Mouse (Mus musculus) adrenal gland, postnatal 14 days (tissue): ENCODE data around the gene Myo1d. TPM values are rescaled to one million over a fixed set of nuclear protein-coding genes. Genes with fewer than 3 reads are reported as not detected.

Experiments
- DNase-seq: peaks from one replicate; pipeline ENCODE4 v3.0.0; 2021; ENCODE audit warnings: mixed read lengths
- total RNA-seq: library from RNA; stranded (reverse); gene quantifications from 2 replicates; pipeline ENCODE4 v1.2.3, GENCODE M21; 2021

Gene Myo1d
- total RNA-seq, 1 experiment from 2014 or later: 47.1 TPM

DNA sequence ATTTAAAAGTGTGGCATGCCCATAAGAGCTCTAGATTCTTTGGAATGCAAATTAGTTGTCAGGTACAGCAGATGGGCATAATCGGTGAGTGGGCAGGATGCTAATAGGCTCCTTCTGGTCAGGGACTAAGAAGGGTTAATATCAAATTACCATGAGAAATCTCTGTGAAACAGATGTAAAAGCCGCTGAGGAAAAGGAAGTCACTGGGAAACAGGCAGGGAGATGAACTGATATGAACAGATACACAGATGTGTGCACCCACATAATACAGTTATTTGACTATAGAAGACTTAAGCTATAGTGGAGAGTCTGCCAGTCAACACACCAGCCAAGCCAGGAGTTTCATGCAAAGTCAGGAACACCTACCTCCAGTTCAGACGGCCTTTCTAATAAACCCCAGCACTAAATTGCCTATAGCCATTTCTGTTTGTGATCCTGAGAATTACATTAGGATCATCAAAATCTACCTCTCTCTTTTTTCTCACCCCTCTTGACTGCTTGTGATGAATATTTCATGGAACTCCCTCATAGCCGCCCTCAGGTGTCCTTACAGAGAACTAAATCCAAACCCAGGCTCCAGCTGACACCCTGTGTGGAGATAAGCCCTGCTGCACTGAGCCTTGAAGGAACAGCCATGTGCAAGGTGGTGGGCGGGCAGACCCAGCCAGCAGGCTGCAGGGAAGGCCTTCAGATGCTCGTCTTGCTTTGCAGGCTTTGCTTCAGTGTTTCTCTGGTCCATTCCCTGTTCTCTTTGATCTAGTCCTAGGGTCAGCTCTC lies 164.7 kb downstream of the Myo1d start:
- no peak for DNase-seq

DNA sequence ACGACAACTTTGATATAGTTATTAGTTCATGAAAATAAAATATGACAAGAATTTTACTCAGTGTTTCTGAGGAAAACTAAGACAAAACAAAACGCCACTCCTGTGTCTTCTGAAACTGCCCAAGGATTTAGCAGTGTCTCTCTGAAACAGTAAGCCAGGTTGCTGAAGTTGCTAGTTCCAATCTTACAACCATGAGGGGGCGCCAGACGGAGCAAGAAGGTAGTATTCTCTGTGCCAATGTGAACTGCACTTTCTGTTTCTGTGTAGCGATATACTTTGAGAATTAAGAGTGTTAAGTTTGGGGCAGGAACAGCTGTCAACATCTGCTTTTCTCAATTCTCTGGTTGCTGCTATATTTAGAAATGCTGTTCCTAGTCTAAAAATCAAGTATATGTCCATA lies 165.4 kb downstream of the Myo1d start:
- peak; percentile 45 for DNase-seq

DNA sequence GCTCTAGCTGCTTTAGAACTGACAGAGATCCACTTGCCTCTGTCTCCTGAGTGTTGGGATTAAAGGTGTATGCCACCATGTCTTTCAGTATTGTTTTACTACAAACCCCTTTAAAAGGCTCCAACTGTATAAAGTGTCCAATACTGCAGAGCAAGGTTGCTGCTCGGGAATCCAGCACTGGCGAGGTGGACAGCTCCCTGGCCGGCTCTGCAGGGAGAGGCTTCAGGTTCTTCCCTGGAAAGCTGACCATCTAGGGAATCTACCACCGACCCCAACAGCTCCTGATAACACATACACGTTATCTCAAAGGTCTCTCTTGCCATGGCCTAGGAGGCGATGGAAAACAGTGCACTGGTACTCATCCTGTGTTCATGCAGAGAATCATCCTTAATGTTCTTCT lies 166.3 kb downstream of the Myo1d start:
- DNase-seq: peak; percentile 50

DNA sequence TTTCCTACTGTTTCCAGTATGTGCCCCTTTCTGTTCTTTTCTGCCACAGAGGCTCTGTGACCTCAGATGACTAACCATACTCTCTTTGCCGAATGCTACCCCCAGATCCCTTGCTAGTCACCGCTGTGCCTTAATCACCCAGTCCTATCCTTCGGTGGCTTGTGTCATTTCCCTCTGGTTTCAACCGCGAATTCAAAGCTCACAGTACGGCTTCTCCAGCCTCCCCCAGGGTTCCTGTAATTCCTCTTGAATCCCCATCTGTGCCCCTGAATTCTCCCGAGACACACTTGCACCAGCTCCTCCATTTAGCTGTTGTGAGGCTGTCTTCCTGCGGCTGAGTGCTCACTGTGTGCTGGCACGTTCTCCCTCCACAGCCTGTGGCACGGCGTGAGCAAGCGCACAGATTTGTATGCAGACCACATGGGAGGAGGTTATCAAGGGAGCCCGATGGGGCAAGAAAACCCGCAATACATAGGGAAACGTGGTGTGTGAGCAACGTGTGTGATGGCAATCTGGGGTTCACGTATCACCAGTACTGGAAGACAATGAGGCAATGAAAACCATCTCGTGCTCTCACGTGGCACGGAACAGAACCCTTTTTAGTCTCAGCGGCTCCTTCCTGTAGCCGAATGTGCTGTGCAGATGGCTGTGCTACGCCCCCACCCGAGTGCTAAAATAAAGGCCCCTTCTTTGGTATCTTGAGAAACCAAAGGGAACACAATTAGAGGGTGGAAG lies 177.0 kb downstream of the Myo1d start:
- no peak for DNase-seq

GRCm38 (mm10) chr11:80602041-80602458 lies 177.8 kb downstream of the Myo1d start:
- peak; percentile 18 for DNase-seq

DNA sequence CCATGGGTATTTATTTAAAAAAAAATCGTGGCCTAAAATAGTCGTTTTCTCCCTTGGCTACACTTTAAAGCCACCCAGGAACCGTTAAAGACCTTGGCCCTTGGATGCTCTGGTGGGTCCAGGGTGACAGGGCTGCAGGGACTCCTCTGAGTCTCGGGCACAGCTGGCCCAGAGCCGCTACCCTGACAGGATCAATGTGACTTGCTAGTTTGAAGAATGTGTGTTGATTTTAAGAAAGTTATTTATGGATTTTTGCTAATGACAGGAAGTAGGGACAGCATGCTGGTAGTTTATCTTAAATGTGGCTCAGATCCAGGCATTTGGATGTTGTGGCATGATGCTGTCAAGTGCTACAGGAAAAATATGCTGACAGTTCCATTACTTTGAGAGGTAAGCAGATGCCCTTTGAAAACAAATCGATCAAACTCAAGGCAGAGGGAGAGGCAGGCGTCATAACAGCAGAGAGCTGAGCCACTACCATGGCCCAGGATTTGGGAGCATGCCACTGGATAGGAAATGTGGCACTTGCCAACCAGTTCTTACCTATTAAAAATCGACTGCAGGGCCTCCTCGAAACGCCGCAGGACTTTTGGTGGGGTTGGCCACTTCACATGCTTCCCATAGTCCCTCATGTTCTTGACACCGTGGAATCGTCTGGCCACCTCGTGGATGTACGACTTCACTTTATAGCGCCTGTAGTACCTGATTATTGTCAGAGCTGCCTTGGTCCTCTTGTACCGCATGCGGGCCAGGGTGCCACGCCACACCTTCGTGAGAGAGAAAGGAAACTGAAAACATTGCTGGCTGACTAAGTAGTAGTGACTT lies 178.6 kb downstream of the Myo1d start:
- DNase-seq: peak; percentile 43

DNA sequence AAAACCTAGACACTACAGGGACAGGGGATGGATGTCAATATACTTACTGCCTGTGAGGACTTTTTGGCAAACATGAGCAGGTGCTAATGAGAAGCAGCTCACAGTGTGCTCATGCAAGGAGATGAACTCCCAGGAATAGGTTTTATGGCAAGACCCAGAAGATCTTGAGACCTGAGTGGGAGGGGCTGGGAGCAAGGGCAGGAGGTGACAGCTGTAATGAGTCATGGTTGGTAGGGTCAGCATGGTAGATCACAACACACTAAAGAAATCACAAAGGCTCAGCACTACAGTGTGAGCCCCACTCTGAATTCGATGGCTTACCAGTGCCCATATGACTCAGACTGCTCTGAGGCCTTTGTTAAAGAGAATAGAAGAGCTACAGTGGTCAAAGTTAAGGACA lies 184.3 kb downstream of the Myo1d start:
- no peak for DNase-seq

GRCm38 (mm10) chr11:80589387-80589786 lies 190.4 kb downstream of the Myo1d start:
- DNase-seq: no peak

DNA sequence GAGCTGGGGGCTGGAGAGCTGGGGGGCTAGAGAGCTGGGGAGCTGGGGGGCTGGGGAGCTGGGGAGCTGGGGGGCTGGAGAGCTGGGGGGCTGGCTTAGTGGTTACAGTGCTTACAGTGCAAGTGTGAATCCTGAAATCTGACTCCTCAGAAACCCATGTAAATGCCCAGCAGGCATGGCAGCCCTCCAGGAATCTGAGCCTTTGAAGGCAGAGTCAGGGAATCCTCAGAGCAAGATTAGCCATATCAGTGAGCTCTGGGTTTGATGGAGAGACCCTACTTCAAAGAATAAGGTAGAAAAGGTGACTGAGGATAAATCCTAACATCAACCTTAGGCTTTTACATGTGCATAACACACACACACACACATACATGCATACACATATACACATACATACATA lies 194.1 kb downstream of the Myo1d start:
- peak; percentile 12 for DNase-seq

- no peak for DNase-seq
Measured at GRCm38 (mm10) chr11:80585211-80585610, 194.6 kb downstream of the Myo1d start.

DNA sequence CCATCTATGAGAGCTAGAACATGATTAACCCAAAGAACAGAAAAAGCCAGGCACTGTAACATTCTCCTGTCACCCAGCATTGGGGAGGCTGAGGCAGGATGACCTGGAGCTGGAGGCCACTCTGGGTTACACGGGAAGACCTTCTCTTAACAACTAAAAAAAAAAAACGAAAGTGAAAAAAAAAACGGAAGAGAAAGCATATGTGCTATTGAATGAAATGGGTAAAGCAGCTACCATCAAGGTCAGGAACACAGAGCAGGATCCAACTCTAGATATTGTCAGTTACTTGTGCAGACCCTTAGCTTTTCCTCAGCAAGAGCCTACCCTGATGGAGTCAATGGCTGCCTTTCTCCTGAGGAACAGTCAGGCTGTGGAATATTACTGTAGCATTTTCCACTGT lies 199.3 kb downstream of the Myo1d start:
- DNase-seq: no peak

- peak; percentile 89 for DNase-seq
Measured at GRCm38 (mm10) chr11:80577747-80578640, 201.8 kb downstream of the Myo1d start.

- no peak for DNase-seq
Measured at GRCm38 (mm10) chr11:80575794-80576193, 204.0 kb downstream of the Myo1d start.

- no peak for DNase-seq
Measured at GRCm38 (mm10) chr11:80566286-80566685, 213.5 kb downstream of the Myo1d start.

DNA sequence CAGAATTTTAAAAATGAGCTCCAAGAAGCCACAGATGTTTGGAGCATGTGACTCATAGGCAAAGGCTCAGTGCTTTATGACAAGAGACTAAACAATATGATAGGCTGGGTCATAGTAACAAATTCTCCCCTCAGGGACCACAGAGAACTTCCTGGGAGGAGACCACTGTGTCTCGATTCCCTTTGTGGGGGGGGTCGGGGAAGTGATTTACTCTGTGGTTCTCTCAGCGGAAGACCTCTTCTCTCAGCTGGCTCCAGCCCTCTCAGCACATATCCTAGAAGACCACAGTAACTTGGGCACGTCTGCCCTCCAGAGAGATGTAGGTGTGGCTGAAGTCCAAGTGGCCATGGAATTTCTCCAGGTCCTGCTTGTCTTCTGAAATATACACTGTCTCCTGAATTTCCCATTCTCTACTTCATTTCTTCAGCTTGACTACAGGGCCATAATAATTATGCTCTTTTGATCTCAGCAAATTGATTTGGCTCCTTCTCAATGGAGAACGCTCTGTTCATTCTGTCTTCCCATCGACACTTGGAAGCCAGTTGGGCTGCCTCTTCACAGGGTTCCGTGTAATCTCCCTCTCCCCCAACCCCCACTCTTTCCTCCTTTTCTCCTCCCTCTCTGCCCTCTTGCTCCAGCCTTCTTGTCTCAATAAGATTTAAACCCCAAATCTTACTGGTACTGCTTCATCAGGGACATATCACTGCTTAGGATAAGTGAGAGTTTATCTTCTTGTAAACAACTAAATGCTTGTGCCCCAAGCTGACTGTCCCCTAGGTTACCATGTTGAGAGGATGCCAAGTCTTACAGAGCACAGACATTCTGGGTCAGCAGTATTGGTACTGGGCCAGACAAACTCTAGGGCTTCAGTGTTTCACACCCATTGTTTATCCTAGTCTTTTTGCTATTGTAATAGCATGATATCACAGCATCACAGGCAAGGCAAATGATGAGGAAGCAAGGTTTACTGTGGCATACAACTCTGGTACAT lies 214.6 kb downstream of the Myo1d start:
- peak; percentile 33 for DNase-seq

GRCm38 (mm10) chr11:80562479-80562878 lies 217.3 kb downstream of the Myo1d start:
- peak; percentile 34 for DNase-seq

DNA sequence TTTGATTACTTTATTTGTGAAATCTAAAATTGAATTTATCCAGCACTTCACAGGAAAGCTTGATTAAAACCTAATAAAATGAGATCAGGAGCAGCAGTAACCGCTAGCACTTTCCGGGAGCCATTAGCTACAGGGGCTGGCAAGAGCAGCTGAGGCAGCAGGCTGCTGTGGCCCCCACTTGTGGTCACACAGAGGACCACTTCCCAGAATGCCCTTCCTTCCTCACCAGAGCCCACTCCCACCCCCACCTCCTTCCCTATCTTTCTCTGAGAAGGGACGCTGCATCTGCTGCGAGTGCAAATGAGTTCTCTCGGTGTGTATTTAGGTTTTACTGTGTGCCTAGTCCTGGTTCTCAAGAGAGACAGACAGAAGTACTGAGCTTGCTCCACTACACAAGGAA lies 219.1 kb downstream of the Myo1d start:
- DNase-seq: no peak

GRCm38 (mm10) chr11:80555416-80555815 lies 224.4 kb downstream of the Myo1d start:
- no peak for DNase-seq

DNA sequence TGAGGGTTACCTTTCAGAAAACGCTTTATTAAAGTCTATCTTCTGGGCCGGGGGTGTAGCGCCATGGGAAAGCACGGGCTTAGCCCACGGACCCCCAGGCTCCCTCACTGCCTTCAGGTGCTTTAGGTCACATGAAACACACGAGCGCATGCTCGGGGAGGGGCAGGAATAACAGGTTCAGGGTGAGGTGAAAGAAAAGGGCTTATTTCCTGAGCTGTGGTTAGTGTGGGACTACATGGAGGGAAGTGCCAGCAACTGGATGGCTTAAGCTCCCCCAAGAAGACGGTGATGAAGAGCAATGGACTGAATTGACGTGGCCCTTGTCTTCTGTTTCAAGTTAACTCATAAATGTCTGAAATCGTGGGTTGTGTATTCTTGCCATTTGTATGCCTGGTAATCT lies 226.8 kb downstream of the Myo1d start:
- DNase-seq: no peak

DNA sequence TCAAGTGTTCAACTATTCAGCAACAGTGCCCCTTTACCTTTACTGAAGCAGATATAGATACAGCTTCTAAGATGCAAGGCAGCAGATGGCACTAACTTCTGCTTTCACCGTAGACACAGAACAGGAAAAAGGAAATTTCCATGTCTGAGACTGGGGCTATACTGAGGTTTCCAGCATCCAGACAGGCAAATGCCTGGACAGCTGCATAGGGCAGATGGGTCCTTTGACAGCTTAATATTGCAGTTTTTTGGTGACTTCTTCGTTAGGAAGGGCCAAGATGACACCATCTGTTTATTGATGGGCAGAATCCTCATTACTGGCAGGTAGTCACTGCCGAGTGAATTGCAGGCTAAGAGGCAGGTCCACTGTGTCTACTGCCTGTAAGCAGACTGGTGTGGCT lies 228.2 kb downstream of the Myo1d start:
- DNase-seq: no peak

DNA sequence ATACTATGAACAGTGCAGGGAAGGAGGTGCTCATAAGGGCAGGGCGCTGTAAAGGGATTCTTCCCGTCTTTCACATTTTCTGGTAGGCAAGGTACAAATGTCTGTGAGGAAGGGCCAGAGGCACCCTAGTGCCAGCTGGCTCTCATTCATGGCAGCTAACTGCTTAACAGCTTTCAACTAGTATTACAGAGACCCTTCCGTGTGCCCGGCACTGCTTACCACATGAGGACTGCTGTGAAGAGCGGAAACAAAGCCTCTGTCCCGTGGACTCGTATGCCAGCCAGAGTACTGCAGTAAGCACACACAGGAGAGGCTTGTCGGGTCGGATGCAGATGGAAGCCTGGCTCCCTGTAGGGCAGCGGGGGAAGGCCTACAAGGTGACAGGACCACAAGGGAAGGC lies 229.6 kb downstream of the Myo1d start:
- DNase-seq: no peak
